Mouse (Mus musculus) stomach, postnatal 0 days (tissue): Measurements from ENCODE around the gene Metap1.

Experiments used
- CTCF ChIP-seq: IDR thresholded peaks from 2 replicates; pipeline ENCODE4 v1.5.1; 2016; ENCODE audit warnings: antibody characterized with exemption, low read depth, mild to moderate bottlenecking, moderate library complexity
- EP300 ChIP-seq: optimal IDR thresholded peaks from 2 replicates; pipeline ENCODE3; 2016; ENCODE audit warnings: antibody characterized with exemption

GRCm38 (mm10) chr3:138458441-138458840, 30.9 kb downstream of the Metap1 start:
- TF ChIP-seq CTCF (no peak), EP300 (no peak)
